Mouse (Mus musculus) stomach, postnatal 0 days (tissue): ENCODE measurements at regions not wholly inside any gene's neighbourhood (a gene's known extent, or its start where the extent isn't known, plus 50 kb on each side); places are given as distances from the start of the nearest gene placed in this dataset.

Source experiments
- CTCF ChIP-seq: IDR thresholded peaks from 2 replicates; pipeline ENCODE4 v1.5.1; 2016; ENCODE audit warnings: antibody characterized with exemption, low read depth, mild to moderate bottlenecking, moderate library complexity
- EP300 ChIP-seq: optimal IDR thresholded peaks from 2 replicates; pipeline ENCODE3; 2016; ENCODE audit warnings: antibody characterized with exemption

- no peak for TF ChIP-seq CTCF
- TF ChIP-seq EP300: no peak
These were observed 350.3 kb downstream of the Lpin1 start for GRCm38 (mm10) chr12:16260501-16260900.
